Mouse (Mus musculus) ES-E14 (cell line): ENCODE results near the gene Usp10.

Experiments used
- HCFC1 ChIP-seq: IDR thresholded peaks from 2 replicates; pipeline ENCODE4 v1.6.1; 2012; ENCODE audit warnings: low read length, inconsistent platforms, borderline replicate concordance; ENCODE audit not compliant: insufficient read depth
- ZC3H11A ChIP-seq: IDR thresholded peaks from 2 replicates; pipeline ENCODE4 v1.6.1; 2012; ENCODE audit warnings: low read depth, mild to moderate bottlenecking, inconsistent platforms, low read length, borderline replicate concordance
- ZNF384 ChIP-seq: IDR thresholded peaks from 2 replicates; pipeline ENCODE4 v1.6.1; 2012; ENCODE audit warnings: low read depth, low read length, inconsistent platforms

- TF ChIP-seq ZNF384: no peak
- no peak for TF ChIP-seq ZC3H11A
- no peak for TF ChIP-seq HCFC1
These were observed 24.5 kb upstream of the Usp10 start for GRCm38 (mm10) chr8:119885612-119886011.
